Mouse (Mus musculus): ENCODE data around the gene Brat1. TPM values are rescaled to one million over a fixed set of nuclear protein-coding genes. Genes with fewer than 3 reads are reported as not detected.

The Brat1 gene
- 10 to 100 TPM; 25.5 to 25.9 TPM for total RNA-seq (2023)

DNA sequence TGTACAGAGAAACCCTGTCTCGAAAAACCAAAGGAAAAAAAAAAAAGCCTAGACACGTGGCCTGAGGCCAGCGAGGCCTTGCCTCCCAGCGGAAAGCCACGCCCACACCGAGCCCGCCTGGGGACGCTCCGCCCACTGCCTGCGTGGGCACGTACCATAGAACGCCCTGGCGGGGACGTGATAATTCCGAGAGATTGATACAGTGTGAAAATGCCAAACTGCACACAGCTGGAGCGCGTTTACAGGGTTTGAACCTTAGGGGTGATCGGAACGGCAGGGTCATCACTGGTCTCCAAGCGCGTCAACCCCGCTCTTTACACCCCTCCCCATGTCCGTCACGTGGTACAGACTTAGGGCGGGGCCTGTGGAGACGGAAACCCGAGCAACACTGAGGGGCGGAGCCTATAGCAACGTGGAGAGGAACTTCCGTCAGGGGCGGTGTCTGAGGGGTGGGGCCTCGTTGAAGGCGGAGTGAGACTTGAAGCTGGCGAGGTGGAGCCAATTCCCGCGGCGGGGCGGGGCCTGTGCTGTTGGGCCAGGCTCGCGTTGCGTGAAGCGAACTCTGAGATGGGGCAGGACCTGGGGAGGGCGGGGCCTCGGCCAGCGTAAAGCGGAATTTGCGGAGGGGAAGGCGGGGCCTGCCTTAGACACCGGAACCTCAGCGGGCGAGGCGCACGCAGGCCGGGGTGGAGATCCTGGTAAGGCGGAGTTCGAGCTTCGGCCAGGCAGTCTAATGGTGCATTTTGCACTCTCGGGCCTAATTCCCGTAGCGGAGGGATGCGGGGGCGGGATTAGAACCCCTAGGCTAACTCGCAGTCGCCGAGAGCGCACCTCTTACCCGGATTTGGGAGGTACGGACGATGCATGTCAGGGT lies at the start of gene Brat1:
TSS of gene Brat1 (plus strand) at position 634 of the 874 bp plus-strand sequence.

DNA sequence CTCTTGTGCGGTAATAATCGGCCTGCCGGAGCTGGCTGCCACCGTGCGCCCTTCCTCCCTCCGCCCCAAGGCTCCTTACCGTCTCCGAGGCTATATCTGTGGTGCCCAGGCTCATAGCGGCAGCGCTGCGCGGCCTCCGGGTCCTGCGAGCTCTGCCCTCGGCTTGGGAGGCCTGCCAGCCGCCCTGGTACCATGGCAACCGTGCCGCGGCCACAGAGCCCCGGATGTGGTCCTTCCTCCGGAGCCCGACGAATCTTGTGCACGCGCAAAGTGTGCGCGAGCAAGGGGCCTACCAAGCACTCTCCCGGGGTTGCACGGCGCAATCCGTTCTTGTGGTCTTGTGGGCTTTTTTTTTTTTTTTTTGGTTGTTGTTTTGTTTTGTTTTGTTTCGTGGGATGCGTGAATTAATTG lies 2.7 kb upstream of the Brat1 start, which contains the start of gene Iqce:
TSS of gene Iqce (minus strand) at position 276 of the 411 bp plus-strand sequence.

DNA sequence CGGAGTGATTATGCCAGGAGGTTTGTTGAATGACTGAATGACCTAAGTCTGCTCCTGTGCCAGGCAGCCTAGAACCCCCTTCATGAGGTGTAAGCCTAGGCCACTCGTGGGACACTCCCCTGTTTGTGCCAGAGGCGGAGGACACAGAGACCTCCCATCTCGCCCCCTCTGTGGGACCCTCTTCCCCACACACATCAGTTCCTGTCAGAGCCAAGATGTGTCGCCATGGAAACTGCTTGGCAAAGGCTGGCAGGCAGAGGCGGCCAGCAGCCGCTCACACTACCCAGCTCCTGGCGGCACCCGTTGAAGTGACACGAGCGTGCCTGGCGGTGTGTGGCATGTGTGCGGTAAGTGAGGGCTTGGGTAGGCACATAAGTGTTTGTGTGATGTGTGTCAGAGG lies 19.0 kb downstream of the Brat1 start, which contains the start of gene Amz1:
TSS of gene Amz1 (plus strand) at position 306 of the 400 bp plus-strand sequence.

Other genes with a start within 250 kb of the Brat1 start
- gene Chst12, start 199.5 kb upstream of the Brat1 start, total RNA-seq (2023): 10 to 100 TPM; 84.5 to 90.8 TPM
- not detected for gene Grifin, start 139.9 kb upstream of the Brat1 start, total RNA-seq (2023)
- 100 to 1,000 TPM; 121 to 194 TPM for gene Lfng, start 97.7 kb upstream of the Brat1 start, total RNA-seq (2023)
- 100 to 1,000 TPM; 105 to 114 TPM for gene Ttyh3, start 56.0 kb upstream of the Brat1 start, total RNA-seq (2023)
- 10 to 100 TPM; 39.1 to 43.5 TPM for gene Iqce, start 2.6 kb upstream of the Brat1 start, total RNA-seq (2023)
- 10 to 100 TPM; 78.1 to 86.6 TPM for gene Amz1, start 19.1 kb downstream of the Brat1 start, total RNA-seq (2023)
- 10 to 100 TPM; 66.9 to 69.0 TPM for gene Gna12, start 125.4 kb downstream of the Brat1 start, total RNA-seq (2023)